Mouse (Mus musculus) gastrocnemius, adult 2 months (tissue): Measurements from ENCODE around the gene B3galt1. TPM values are rescaled to one million over a fixed set of nuclear protein-coding genes. Genes with fewer than 3 reads are reported as not detected.

Experiments used
- DNase-seq: peaks from one replicate; pipeline ENCODE4 v3.0.0; 2022
- H3K27ac ChIP-seq: fragments of 200-600 bp; 2 replicates; pipeline ENCODE4 v1.8.1; 2022; ENCODE audit warnings: mild to moderate bottlenecking
- H3K4me3 ChIP-seq: fragments of 200-600 bp; 2 replicates; pipeline ENCODE4 v1.8.1; 2022; ENCODE audit warnings: mild to moderate bottlenecking, moderate library complexity
- CTCF ChIP-seq: fragments of 200-600 bp; IDR thresholded peaks from 2 replicates; pipeline ENCODE4 v1.8.1; 2022; ENCODE audit warnings: antibody characterized with exemption, mild to moderate bottlenecking, moderate library complexity
- intact Hi-C: fragments of 180-260 bp; cut with DNase I; formaldehyde crosslinking; loops from one replicate; pipeline ENCODE4 v1.15.1; 2025
- total RNA-seq, 2 experiments: library from RNA; stranded (reverse); gene quantifications; 2 replicates each; pipeline ENCODE4 v1.2.3; 2021

Gene B3galt1
- total RNA-seq, 2 experiments from 2014 or later = 1.0 to 4.4 TPM

- Histone ChIP-seq H3K27ac (no peak overlapping the region), H3K4me3 (no peak overlapping the region)
- TF ChIP-seq CTCF = no peak
- DNase-seq = no peak
- intact Hi-C loops = no loop called here
These were observed 487.6 kb downstream of the B3galt1 start for GRCm38 (mm10) chr2:68053243-68053642.

- H3K27ac ChIP-seq = no peak overlapping the region
- TF ChIP-seq CTCF = no peak
- intact Hi-C loops = no loop called here
- DNase-seq = no peak
- no peak overlapping the region for H3K4me3 ChIP-seq
These were observed 495.7 kb downstream of the B3galt1 start for GRCm38 (mm10) chr2:68061341-68061740.

GRCm38 (mm10) chr2:68079426-68080360 is 514.0 kb downstream of the B3galt1 start:
- Histone ChIP-seq H3K27ac (no peak overlapping the region), H3K4me3 (no peak overlapping the region)
- TF ChIP-seq CTCF = no peak
- DNase-seq = no peak
- intact Hi-C loops = no loop called here

- DNase-seq = no peak
- TF ChIP-seq CTCF = no peak
- H3K4me3 ChIP-seq = no peak overlapping the region
- intact Hi-C loops = no loop called here
- no peak overlapping the region for H3K27ac ChIP-seq
These were observed 515.2 kb downstream of the B3galt1 start for GRCm38 (mm10) chr2:68080872-68081280.

- TF ChIP-seq CTCF = no peak
- H3K27ac ChIP-seq = no peak overlapping the region
- intact Hi-C loops = no loop called here
These were observed 518.8 kb downstream of the B3galt1 start for GRCm38 (mm10) chr2:68084483-68084882.

GRCm38 (mm10) chr2:68086101-68086500 is 520.4 kb downstream of the B3galt1 start:
- TF ChIP-seq CTCF = no peak
- intact Hi-C loops = no loop called here
- H3K4me3 ChIP-seq = no peak overlapping the region
- DNase-seq = no peak
- no peak overlapping the region for H3K27ac ChIP-seq

More at GRCm38 (mm10) chr2:68084483-68084882, 518.8 kb downstream of the B3galt1 start:
- no peak for DNase-seq
- no peak overlapping the region for H3K4me3 ChIP-seq

GRCm38 (mm10) chr2:68091559-68091958 is 525.9 kb downstream of the B3galt1 start:
- no peak for TF ChIP-seq CTCF
- DNase-seq = no peak
- Histone ChIP-seq H3K4me3 (no peak overlapping the region), H3K27ac (no peak overlapping the region)
- intact Hi-C loops = no loop called here

GRCm38 (mm10) chr2:68104641-68105040 is 539.0 kb downstream of the B3galt1 start:
- intact Hi-C loops = no loop called here
- DNase-seq = no peak
- no peak overlapping the region for H3K27ac ChIP-seq
- TF ChIP-seq CTCF = no peak
- no peak overlapping the region for H3K4me3 ChIP-seq

GRCm38 (mm10) chr2:68118076-68118475 is 552.4 kb downstream of the B3galt1 start:
- TF ChIP-seq CTCF = peak; percentile 50
- intact Hi-C loops = no loop called here
- DNase-seq = no peak
- no peak overlapping the region for H3K27ac ChIP-seq
- no peak overlapping the region for H3K4me3 ChIP-seq

GRCm38 (mm10) chr2:68124751-68125150 is 559.1 kb downstream of the B3galt1 start:
- peak; percentile 40 for DNase-seq
- Histone ChIP-seq H3K4me3 (no peak overlapping the region), H3K27ac (no peak overlapping the region)
- intact Hi-C loops = loop anchor here (2.0 kb wide), 1 partner anchor 226 kb away; no protein-coding TSS in a partner anchor
- peak; percentile 47 for TF ChIP-seq CTCF

GRCm38 (mm10) chr2:68141094-68141493 is 575.4 kb downstream of the B3galt1 start:
- intact Hi-C loops = no loop called here
- Histone ChIP-seq H3K27ac (no peak overlapping the region), H3K4me3 (no peak overlapping the region)
- no peak for DNase-seq
- TF ChIP-seq CTCF = no peak

GRCm38 (mm10) chr2:68143292-68143691 is 577.6 kb downstream of the B3galt1 start:
- DNase-seq = no peak

GRCm38 (mm10) chr2:68159751-68160150 is 594.1 kb downstream of the B3galt1 start:
- no peak for DNase-seq
- no peak for TF ChIP-seq CTCF
- intact Hi-C loops = no loop called here
- Histone ChIP-seq H3K4me3 (no peak overlapping the region), H3K27ac (no peak overlapping the region)

More at GRCm38 (mm10) chr2:68143292-68143691, 577.6 kb downstream of the B3galt1 start:
- intact Hi-C loops = no loop called here
- Histone ChIP-seq H3K27ac (no peak overlapping the region), H3K4me3 (no peak overlapping the region)
- TF ChIP-seq CTCF = no peak
